Mouse (Mus musculus) naive thymus-derived CD4-positive, alpha-beta T cell, adult 5 months (primary cell): ENCODE measurements around the gene Cbr2. TPM values are rescaled to one million over a fixed set of nuclear protein-coding genes. Genes with fewer than 3 reads are reported as not detected.

Experiments
- polyA plus RNA-seq: library from polyadenylated mRNA; unstranded; fragments of 100-300 nt; shearing (Covaris generic); gene quantifications from one replicate; pipeline ENCODE4 v1.2.1, GENCODE M21; 2017

Gene Cbr2
- polyA plus RNA-seq = not detected

DNA sequence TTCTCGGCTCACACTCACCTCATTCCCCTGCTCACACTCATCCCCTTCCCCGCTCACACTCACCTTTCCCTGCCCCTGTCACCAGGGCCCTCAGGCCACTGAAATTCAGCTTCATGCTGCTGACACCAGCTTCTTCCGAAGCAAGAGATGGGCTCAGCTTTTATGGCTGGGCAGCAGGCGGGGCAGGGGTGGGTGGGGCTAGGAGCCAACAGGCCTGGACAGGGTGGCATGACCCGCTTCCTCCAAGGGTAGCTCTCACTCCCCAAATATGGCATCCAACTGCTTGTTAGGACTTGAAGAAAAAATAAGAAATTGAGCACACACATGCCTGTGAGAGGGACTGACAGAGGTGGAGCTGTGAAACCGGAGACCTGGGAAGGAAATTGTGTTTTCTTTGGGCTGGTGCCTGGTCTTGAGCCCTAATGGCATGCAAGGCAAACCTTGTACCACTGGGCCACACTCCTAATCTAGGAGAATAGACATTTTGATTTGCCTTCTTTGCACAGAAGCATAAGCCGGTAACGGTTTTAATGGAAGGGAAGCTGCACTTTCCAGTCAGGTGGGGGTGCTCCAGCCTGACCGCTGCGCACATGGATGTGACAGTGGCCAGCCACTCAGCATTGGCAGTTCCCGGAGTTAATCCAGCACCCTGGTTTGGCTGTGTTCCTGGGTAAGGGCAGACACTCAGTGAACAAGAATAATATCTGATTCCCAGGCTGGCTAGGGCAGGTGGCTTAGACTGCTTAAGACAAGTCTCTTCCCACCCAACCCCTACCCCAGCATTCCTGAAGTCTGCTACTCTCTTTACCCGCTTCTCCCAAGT, at the start of gene Cbr2:
TSS of gene Cbr2 (minus strand) at position 257 of the 823 bp plus-strand sequence.

DNA sequence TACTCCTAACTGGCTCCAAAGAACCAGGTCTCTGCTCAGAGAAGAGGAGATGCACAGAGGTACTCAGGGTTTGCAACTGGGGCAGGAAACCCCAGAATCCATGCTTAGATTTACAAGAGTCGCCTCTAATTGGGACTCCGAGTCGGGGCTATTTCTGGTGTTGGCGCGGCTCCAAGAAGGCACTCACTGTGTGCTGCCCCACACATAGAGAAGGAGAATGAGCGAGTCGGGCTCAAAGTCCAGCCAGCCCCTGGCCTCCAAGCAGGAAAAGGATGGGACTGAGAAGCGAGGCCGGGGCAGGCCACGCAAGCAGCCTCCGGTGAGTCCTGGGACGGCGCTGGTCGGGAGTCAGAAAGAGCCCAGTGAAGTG, 30.7 kb upstream of the Cbr2 start, which contains the start of gene Hmga1b:
TSS of gene Hmga1b (plus strand) at position 123 of the 370 bp plus-strand sequence.

GRCm38 (mm10) chr11:120727169-120727527, 4.8 kb downstream of the Cbr2 start, which contains the start of gene Dcxr:
Gene Dcxr, minus strand, starts transcription at chr11:120727281.

GRCm38 (mm10) chr11:120721124-120722066, 10.5 kb downstream of the Cbr2 start, which contains the start of gene Rac3:
Gene Rac3, plus strand, starts transcription at chr11:120721470.

GRCm38 (mm10) chr11:120713580-120714518, 18.1 kb downstream of the Cbr2 start, which contains the start of the genes Cenpx and Lrrc45:
Gene Cenpx, minus strand, starts transcription at chr11:120713738.
Gene Lrrc45, plus strand, starts transcription at chr11:120713925.

Other genes starting within 250 kb of the Cbr2 start
- gene Mrpl12, start 247.5 kb downstream of the Cbr2 start, polyA plus RNA-seq = 43.3 TPM
- 6.9 TPM for gene Slc25a10, start 240.3 kb downstream of the Cbr2 start, polyA plus RNA-seq
- gene Gcgr, start 201.4 kb downstream of the Cbr2 start, polyA plus RNA-seq = not detected
- 80.5 TPM for gene Mcrip1, start 182.4 kb downstream of the Cbr2 start, polyA plus RNA-seq
- not detected for gene Ppp1r27, start 181.0 kb downstream of the Cbr2 start, polyA plus RNA-seq
- gene P4hb, start 158.9 kb downstream of the Cbr2 start, polyA plus RNA-seq = 187 TPM
- gene Arhgdia, start 150.5 kb downstream of the Cbr2 start, polyA plus RNA-seq = 668 TPM
- 272 TPM for gene Alyref, start 133.7 kb downstream of the Cbr2 start, polyA plus RNA-seq
- 79.1 TPM for gene Anapc11, start 133.7 kb downstream of the Cbr2 start, polyA plus RNA-seq
- not detected for gene Npb, start 123.6 kb downstream of the Cbr2 start, polyA plus RNA-seq
- gene Pcyt2, start 114.2 kb downstream of the Cbr2 start, polyA plus RNA-seq = 242 TPM
- gene Sirt7, start 106.9 kb downstream of the Cbr2 start, polyA plus RNA-seq = 190 TPM
- gene Mafg, start 98.5 kb downstream of the Cbr2 start, polyA plus RNA-seq = 23.3 TPM
- gene Pycr1, start 88.3 kb downstream of the Cbr2 start, polyA plus RNA-seq = 1.1 TPM
- not detected for gene Myadml2, start 84.0 kb downstream of the Cbr2 start, polyA plus RNA-seq
- not detected for gene Notum, start 70.9 kb downstream of the Cbr2 start, polyA plus RNA-seq
- 141 TPM for gene Aspscr1, start 59.1 kb downstream of the Cbr2 start, polyA plus RNA-seq
- gene Cenpx, start 18.4 kb downstream of the Cbr2 start, polyA plus RNA-seq = 77.0 TPM
- 69.5 TPM for gene Lrrc45, start 18.2 kb downstream of the Cbr2 start, polyA plus RNA-seq
- gene Rac3, start 10.6 kb downstream of the Cbr2 start, polyA plus RNA-seq = 1.1 TPM
- 0.66 TPM for gene Dcxr, start 4.8 kb downstream of the Cbr2 start, polyA plus RNA-seq
- gene Hmga1b, start 30.7 kb upstream of the Cbr2 start, polyA plus RNA-seq = 1.0 TPM
- gene Rfng, start 52.1 kb upstream of the Cbr2 start, polyA plus RNA-seq = 32.5 TPM
- gene Gps1, start 52.2 kb upstream of the Cbr2 start, polyA plus RNA-seq = 115 TPM
- gene Dus1l, start 64.3 kb upstream of the Cbr2 start, polyA plus RNA-seq = 58.8 TPM
- 55.3 TPM for gene Fasn, start 92.4 kb upstream of the Cbr2 start, polyA plus RNA-seq
- gene Ccdc57, start 200.8 kb upstream of the Cbr2 start, polyA plus RNA-seq = 0.20 TPM
- gene Slc16a3, start 216.4 kb upstream of the Cbr2 start, polyA plus RNA-seq = 12.9 TPM